Mouse (Mus musculus): ENCODE measurements around the gene Atp1a4. TPM values are rescaled to one million over a fixed set of nuclear protein-coding genes. Genes with fewer than 3 reads are reported as not detected.

Gene Atp1a4
- polyA plus RNA-seq (2015; fragmentation: Nextera tagmentation; extraction: Ambion mirVana), result not detected in 2 replicates

DNA sequence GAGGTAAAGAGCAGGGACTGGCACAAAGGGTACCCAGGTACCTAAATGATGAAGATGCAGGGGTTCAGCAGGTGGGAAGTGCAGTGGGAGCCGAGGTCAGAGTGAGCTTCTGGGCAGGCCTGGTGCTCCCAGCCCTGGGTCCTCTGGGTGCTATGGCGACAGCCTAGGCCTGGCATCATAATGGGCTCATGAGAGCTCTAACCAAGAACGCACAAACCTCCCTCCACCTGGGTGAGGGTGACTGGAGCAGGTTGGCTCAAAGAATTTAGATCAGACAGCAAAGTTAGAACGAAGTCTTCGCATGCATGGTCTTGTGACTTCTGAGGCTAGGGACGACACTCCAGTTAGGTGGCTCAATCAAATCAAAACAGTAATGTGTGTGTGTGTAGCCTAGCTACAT lies at the start of gene Atp1a4:
Atp1a4 (minus strand) TSS at position 101 of the 400 bp plus-strand sequence.

DNA sequence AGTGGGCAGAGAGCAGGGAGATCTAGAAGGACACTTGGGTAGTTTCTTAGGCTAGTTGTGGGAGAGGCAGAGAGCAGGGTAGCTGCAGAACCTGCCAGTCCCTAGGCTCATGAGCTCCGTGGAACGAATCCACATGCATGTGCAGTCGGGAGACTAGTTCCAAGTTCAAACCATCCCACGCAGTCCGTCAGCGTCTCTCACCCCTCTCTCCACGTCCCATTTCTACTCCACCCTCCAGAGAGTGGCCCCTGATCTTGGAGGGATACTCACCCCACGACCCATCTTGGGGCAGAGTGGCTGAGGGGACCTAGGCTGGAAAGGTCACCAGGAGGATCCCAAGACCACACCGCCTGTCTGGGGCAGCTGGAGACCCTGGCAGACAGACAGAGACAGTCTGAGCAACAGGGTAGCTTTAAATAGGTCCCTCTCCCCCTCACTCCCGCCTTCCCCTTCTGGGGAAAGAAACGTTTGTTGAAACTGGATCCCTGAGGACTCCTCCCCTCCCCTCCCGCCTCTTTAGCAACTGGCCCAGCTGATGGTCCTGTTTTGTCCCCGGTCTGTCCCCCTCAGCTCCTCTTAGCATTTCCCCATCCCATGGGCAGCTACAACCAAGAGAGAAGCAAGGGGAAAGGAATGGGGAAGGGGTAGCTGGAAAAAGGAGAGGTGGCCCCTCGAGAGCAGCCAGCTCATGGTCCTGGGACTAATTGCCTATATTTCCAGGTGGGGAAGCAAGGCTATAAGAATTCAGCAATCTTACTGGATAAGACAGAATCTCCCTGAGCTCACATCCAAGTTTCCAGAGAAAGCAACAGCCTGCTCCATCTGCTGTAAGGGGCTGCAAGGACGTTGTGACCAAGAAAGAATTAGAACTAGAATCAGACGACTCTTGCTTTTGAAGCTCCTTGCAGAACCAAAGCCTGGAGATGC lies 39.7 kb upstream of the Atp1a4 start, which contains the start of gene Atp1a2:
Atp1a2 (minus strand) TSS at position 454 of the 927 bp plus-strand sequence.

DNA sequence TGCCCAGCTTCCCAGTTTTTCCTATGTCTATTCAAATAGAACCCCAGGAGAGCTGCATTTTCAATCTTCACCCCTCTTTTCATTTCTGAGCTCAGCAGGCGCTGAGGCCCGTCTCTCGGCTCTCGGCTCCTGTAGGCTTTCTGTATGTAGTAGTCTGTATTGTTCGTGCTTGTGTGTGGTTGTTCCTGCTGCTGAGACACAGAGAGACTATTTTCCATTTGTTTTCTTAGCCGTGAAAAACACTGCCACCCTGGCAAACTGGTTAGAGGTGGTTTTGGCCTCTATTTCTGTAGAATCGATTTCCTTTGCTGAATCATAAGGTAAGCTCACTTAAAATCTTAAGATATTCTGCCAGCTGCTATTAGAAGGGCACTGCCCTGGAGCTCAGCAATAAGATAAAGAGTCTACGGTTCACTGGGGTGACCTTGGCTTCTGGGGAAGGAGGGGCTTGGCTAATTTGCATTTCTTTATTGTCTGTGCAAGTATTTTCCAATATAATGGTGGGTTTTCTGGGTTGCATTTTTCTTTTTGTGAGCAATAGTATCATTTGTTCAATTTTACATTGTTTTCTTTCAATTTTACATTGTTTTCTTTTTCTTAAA lies 3.4 kb upstream of the Atp1a4 start, which contains the start of gene Igsf8:
Igsf8 (plus strand) TSS at position 165 of the 602 bp plus-strand sequence.

DNA sequence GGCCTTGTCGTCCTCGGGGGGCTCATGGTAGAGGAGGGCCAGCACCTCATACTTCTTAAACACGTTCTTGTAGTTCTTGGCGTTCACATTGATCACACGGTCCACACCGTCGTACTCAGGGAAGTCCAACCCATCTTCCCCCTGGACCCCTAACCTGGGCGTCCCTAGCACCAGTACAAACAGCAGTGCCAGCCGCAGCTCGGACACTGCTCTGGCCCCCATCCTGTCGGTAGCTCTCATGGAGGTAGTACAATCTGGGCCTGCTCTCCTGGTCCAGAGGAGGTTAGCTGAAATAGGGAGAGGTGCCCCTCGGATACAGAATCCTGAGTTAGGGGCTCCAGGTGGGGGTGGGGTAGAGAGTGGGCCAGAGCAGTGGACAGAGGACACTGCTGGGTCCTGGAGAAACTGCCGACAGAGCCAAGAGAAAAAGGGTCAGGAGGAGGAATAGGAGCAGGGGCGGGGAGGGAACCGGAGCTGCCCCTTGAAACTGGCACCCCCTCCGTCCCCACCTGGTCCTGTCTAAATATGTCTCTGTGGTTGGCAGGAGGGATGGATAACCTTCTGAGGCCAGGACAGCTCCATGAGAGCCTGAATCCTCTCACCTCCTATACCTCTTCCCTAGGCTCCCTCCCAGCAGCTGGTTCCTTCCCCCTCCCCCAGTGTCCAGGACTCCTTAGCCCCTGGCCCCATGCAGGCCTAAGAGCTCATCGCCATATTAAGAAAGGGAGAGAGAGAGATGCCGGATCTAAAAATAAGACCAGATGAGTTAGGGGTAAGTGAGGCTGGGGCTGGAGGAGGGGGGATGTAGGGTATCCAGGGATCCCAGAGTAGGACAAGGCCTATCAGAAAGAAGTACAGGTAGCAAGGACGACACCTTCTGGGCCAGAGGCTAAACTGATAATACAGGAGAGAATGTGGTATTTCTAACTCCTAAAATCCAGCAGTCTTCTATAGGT lies 38.5 kb downstream of the Atp1a4 start, which contains the start of gene Casq1:
Casq1 (minus strand) TSS at position 418 of the 956 bp plus-strand sequence.

DNA sequence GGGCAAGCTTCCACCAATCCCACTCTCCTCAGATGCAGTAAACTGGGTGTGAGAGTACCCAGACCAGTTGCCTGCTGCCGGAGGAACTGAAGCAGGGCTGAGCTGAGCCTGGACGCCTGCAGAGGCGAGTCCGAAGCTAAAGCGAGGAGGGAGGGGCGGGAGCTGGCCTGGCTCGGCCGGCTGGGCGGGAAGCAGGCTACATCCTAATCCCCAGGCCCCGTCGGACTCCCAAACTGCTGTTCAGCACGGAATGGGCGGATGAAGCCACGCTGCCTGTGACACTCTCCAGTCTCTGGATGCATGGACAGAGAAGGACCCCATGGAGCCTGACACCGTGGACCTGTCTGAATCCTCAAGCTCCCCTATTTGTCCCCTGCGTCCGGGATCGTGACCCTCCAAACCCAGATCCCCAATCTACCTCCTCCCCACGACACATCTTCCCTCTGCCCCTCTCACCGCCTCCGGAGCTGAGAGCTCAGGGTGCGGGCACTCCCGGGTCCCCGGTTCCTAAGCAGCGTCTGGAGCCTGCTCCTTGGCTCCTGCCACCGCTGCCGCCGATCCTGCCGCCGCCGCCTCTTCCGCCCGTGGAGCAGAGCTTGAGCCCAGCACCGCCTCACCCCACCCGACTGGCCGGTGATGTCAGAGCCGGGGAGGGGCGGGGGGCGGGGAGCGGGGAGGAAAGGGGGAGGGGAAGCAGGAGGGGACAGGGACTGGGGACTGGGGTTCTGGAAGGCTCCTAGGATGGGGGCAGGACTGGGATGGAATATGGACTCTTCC lies 51.9 kb downstream of the Atp1a4 start, which contains the start of gene Pea15a:
Pea15a (minus strand) TSS at position 664 of the 777 bp plus-strand sequence.

Other genes with a start within 250 kb of the Atp1a4 start
- 2.6 and 3.0 TPM in 2 replicates for gene Vangl2, start 230.0 kb downstream of the Atp1a4 start, polyA plus RNA-seq (2015; fragmentation: Nextera tagmentation; extraction: Ambion mirVana)
- gene Nhlh1, start 200.8 kb downstream of the Atp1a4 start, polyA plus RNA-seq (2015; fragmentation: Nextera tagmentation; extraction: Ambion mirVana), result not detected in 2 replicates
- gene Copa, start 175.9 kb downstream of the Atp1a4 start, polyA plus RNA-seq (2015; fragmentation: Nextera tagmentation; extraction: Ambion mirVana), result 56.9 and 66.1 TPM in 2 replicates
- gene Ncstn, start 175.6 kb downstream of the Atp1a4 start, polyA plus RNA-seq (2015; fragmentation: Nextera tagmentation; extraction: Ambion mirVana), result 41.3 and 48.7 TPM in 2 replicates
- 41.0 and 46.4 TPM in 2 replicates for gene Pex19, start 131.7 kb downstream of the Atp1a4 start, polyA plus RNA-seq (2015; fragmentation: Nextera tagmentation; extraction: Ambion mirVana)
- 70.2 and 78.3 TPM in 2 replicates for gene Dcaf8, start 110.3 kb downstream of the Atp1a4 start, polyA plus RNA-seq (2015; fragmentation: Nextera tagmentation; extraction: Ambion mirVana)
- 26.7 and 34.6 TPM in 2 replicates for gene Pea15a, start 51.6 kb downstream of the Atp1a4 start, polyA plus RNA-seq (2015; fragmentation: Nextera tagmentation; extraction: Ambion mirVana)
- 0.57 and 0.62 TPM in 2 replicates for gene Casq1, start 38.5 kb downstream of the Atp1a4 start, polyA plus RNA-seq (2015; fragmentation: Nextera tagmentation; extraction: Ambion mirVana)
- gene Igsf8, start 3.2 kb upstream of the Atp1a4 start, polyA plus RNA-seq (2015; fragmentation: Nextera tagmentation; extraction: Ambion mirVana), result 19.6 and 21.5 TPM in 2 replicates
- gene Atp1a2, start 39.6 kb upstream of the Atp1a4 start, polyA plus RNA-seq (2015; fragmentation: Nextera tagmentation; extraction: Ambion mirVana), result 1.5 and 2.7 TPM in 2 replicates
- 0.07 TPM in 1 of 2 replicates, not detected in the other for gene Kcnj9, start 70.9 kb upstream of the Atp1a4 start, polyA plus RNA-seq (2015; fragmentation: Nextera tagmentation; extraction: Ambion mirVana)
- gene Kcnj10, start 82.8 kb upstream of the Atp1a4 start, polyA plus RNA-seq (2015; fragmentation: Nextera tagmentation; extraction: Ambion mirVana), result 0.28 and 0.35 TPM in 2 replicates
- 3.3 and 3.5 TPM in 2 replicates for gene Pigm, start 118.1 kb upstream of the Atp1a4 start, polyA plus RNA-seq (2015; fragmentation: Nextera tagmentation; extraction: Ambion mirVana)
- gene Slamf9, start 216.9 kb upstream of the Atp1a4 start, polyA plus RNA-seq (2015; fragmentation: Nextera tagmentation; extraction: Ambion mirVana), result 1.2 and 1.3 TPM in 2 replicates
- 1.5 and 1.7 TPM in 2 replicates for gene Igsf9, start 223.4 kb upstream of the Atp1a4 start, polyA plus RNA-seq (2015; fragmentation: Nextera tagmentation; extraction: Ambion mirVana)
- 162 and 194 TPM in 2 replicates for gene Tagln2, start 241.6 kb upstream of the Atp1a4 start, polyA plus RNA-seq (2015; fragmentation: Nextera tagmentation; extraction: Ambion mirVana)